Comparison of ENCODE assay signal across 22 mouse cellular contexts in the genomic region with DNA sequence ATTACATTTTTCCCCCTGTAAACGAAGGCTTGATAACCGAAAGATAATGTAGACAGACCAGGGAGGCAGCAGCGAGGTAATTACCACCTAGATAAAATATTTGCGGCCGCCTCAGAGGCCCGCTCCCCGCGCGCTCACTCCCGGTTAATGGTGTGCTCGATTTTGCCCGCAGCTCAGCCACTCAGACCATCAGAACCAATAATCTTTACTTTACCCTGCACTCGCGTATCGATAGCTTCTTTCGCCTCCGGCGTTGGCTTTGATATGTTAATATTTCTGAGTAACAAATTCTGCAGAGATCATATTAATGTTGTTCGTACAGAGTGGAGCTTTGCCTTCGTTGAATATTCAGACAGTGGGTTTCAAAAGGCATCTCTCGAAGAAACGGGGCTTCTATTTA. TPM values are rescaled to one million over a fixed set of nuclear protein-coding genes. Genes with fewer than 3 reads are reported as not detected.
DNase-seq lines count a peak whose midpoint lies in the region; ATAC-seq lines count a peak whose summit lies in the region.
"Had no signal": no experiment of that assay in that cellular context is flagged by ENCODE, and none has a peak within 500 bp of the region (broad histone marks: within the 10 kb centered on the region; RNA-seq: fewer than 3 reads in every experiment).

No protein-coding gene starts in this region.

- H3K4me3 ChIP-seq in midbrain, embryonic 12.5 days, result peak overlapping the region; percentile 14; the same call in 1 of the 2 replicates
- H3K4me3 ChIP-seq in midbrain, embryonic 16.5 days (ENCODE audit: low read depth, low read length), result peak overlapping the region; percentile 33
- no peak overlapping the region for H3K4me3 ChIP-seq in hindbrain, embryonic 16.5 days (ENCODE audit: low read length)
- H3K4me3 ChIP-seq: embryonic facial prominence, embryonic 10.5 days; gastrocnemius, adult 2 months; heart, embryonic 12.5 days; hindbrain, embryonic 10.5 days had no signal

- H3K9me3 ChIP-seq in midbrain, embryonic 12.5 days, result no peaks in the 10 kb centered on the region
- H3K9me3 ChIP-seq in midbrain, embryonic 16.5 days (replicated peaks; ENCODE audit: control insufficient read depth, low read length, poor library complexity, severe bottlenecking), result 0 out of 2 replicates have a peak, but pooled peaks cover 2% of the 10 kb centered on the region
- H3K9me3 ChIP-seq in hindbrain, embryonic 16.5 days (ENCODE audit: control insufficient read depth, low read length), result no peaks in the 10 kb centered on the region
- H3K9me3 ChIP-seq: embryonic facial prominence, embryonic 10.5 days; heart, embryonic 12.5 days; hindbrain, embryonic 10.5 days had no signal

- H3K27ac ChIP-seq in midbrain, embryonic 12.5 days (replicated peaks), result peak overlapping the region; percentile 58; the same call in 1 of the 2 replicates
- peak overlapping the region; percentile 88 for H3K27ac ChIP-seq in midbrain, embryonic 16.5 days (ENCODE audit: low read length)
- no peak overlapping the region for H3K27ac ChIP-seq in hindbrain, embryonic 16.5 days (ENCODE audit: low read depth, low read length)
- H3K27ac ChIP-seq: embryonic facial prominence, embryonic 10.5 days; gastrocnemius, adult 2 months; hindbrain, embryonic 10.5 days; hindbrain, embryonic 14.5 days had no signal

- H3K9ac ChIP-seq in midbrain, embryonic 12.5 days (replicated peaks), result no peak overlapping the region
- peak overlapping the region; percentile 49; the same call in 1 of the 2 replicates for H3K9ac ChIP-seq in midbrain, embryonic 16.5 days (ENCODE audit: low read depth, low read length)
- no peak overlapping the region for H3K9ac ChIP-seq in hindbrain, embryonic 16.5 days (ENCODE audit: low read depth, low read length)
- H3K9ac ChIP-seq: heart, embryonic 12.5 days; hindbrain, embryonic 14.5 days had no signal

- peak overlapping the region; percentile 39 for H3K4me2 ChIP-seq in midbrain, embryonic 12.5 days (replicated peaks)
- peak overlapping the region; percentile 45 for H3K4me2 ChIP-seq in midbrain, embryonic 16.5 days (ENCODE audit: low read length)
- no peak overlapping the region for H3K4me2 ChIP-seq in hindbrain, embryonic 16.5 days (ENCODE audit: low read length)
- H3K4me2 ChIP-seq: heart, embryonic 12.5 days; hindbrain, embryonic 14.5 days had no signal

- intact Hi-C loops in left cerebral cortex, postnatal 4 days (cut with DNase I), result no loop called here
- intact Hi-C loops in left cerebral cortex, postnatal 10 days (cut with DNase I), result no loop called here

- no peaks in the 10 kb centered on the region for H3K36me3 ChIP-seq in midbrain, embryonic 12.5 days
- H3K36me3 ChIP-seq in midbrain, embryonic 16.5 days (ENCODE audit: control insufficient read depth, insufficient read depth, low read length), result no peaks in the 10 kb centered on the region
- no peaks in the 10 kb centered on the region for H3K36me3 ChIP-seq in hindbrain, embryonic 16.5 days (ENCODE audit: control insufficient read depth, insufficient read depth, low read length)
- H3K36me3 ChIP-seq: embryonic facial prominence, embryonic 10.5 days; heart, embryonic 12.5 days; hindbrain, embryonic 10.5 days had no signal

- no peaks in the 10 kb centered on the region for H3K4me1 ChIP-seq in midbrain, embryonic 12.5 days
- no peaks in the 10 kb centered on the region; the same call in 1 of the 2 replicates for H3K4me1 ChIP-seq in midbrain, embryonic 16.5 days (ENCODE audit: control insufficient read depth, insufficient read depth, low read length)
- H3K4me1 ChIP-seq in hindbrain, embryonic 16.5 days (ENCODE audit: control insufficient read depth, insufficient read depth, low read depth, low read length), result no peaks in the 10 kb centered on the region
- H3K4me1 ChIP-seq: embryonic facial prominence, embryonic 10.5 days; heart, embryonic 12.5 days had no signal

- under 1% methylated on average over 22 of the region's 22 CpGs for WGBS in midbrain, embryonic 12.5 days
- under 1% methylated on average over 22 of the region's 22 CpGs for WGBS in midbrain, embryonic 16.5 days
- WGBS in hindbrain, embryonic 16.5 days, result under 1% methylated on average over 22 of the region's 22 CpGs

- ATAC-seq in midbrain, embryonic 12.5 days (ENCODE audit: low FRiP score, low read depth), result 0 out of 2 replicates have a peak, but pooled peaks have one; percentile 5
- peak; percentile 59 for ATAC-seq in midbrain, embryonic 16.5 days
- ATAC-seq in hindbrain, embryonic 16.5 days, result no peak

- peak; percentile 2 for DNase-seq in left cerebral cortex, postnatal 4 days
- DNase-seq in left cerebral cortex, postnatal 10 days (ENCODE audit: extremely low spot score in 1 of 2, low spot score in 2 of 2), result no peak
- no peak for DNase-seq in lung, postnatal 4 days
- DNase-seq: adrenal gland, adult 2 months; adrenal gland, postnatal 36 days; cerebellum, adult 11 months; cerebellum, adult 9-10 months; gastrocnemius, adult 2 months; gastrocnemius, postnatal 25 days had no signal

- peaks cover 83% of the 10 kb centered on the region for H3K27me3 ChIP-seq in midbrain, embryonic 12.5 days
- peaks cover 42% of the 10 kb centered on the region for H3K27me3 ChIP-seq in midbrain, embryonic 16.5 days (ENCODE audit: control insufficient read depth, insufficient read depth, low read depth, low read length)
- H3K27me3 ChIP-seq in hindbrain, embryonic 16.5 days (replicated peaks; ENCODE audit: control insufficient read depth, insufficient read depth, low read length), result peaks cover 59% of the 10 kb centered on the region

RNA-seq across cellular contexts. Expression of gene Tfap2d, which starts 8.2 kb away (rescaled TPM):
- total RNA-seq in left cerebral cortex, postnatal 4 days (2021), result 10 to 100 TPM in 1 of 2 experiments, 1 to 10 TPM in 1; 9.2 to 11.5 TPM
- 1 to 10 TPM; 6.3 to 8.2 TPM for total RNA-seq in left cerebral cortex, postnatal 10 days (2021)
- 41.4 and 41.9 TPM in 2 replicates for polyA plus RNA-seq in midbrain, embryonic 12.5 days (2016; fragmentation: Nextera tagmentation; extraction: Ambion mirVana)
- 52.1 and 58.0 TPM in 2 replicates for polyA plus RNA-seq in midbrain, embryonic 16.5 days (2015; fragmentation: Nextera tagmentation; extraction: Ambion mirVana)
- 1.1 and 4.7 TPM in 2 replicates for polyA plus RNA-seq in hindbrain, embryonic 16.5 days (2015; fragmentation: Nextera tagmentation; extraction: Ambion mirVana)
- total RNA-seq: adrenal gland, adult 2 months; adrenal gland, postnatal 36 days; ES-E14; gastrocnemius, adult 2 months; gastrocnemius, postnatal 25 days; granulocyte monocyte progenitor cell, adult 5-6 weeks; heart, adult 8-10 months; heart, postnatal 25 days had no signal
- polyA plus RNA-seq: adrenal gland, adult 2 months; embryonic facial prominence, embryonic 10.5 days; embryonic facial prominence, embryonic 14.5 days; heart, embryonic 12.5 days; heart, embryonic 16.5 days; hindbrain, embryonic 14.5 days had no signal
